Mouse (Mus musculus) myocyte (in vitro differentiated cells): Measurements from ENCODE around the gene Kcnd3. TPM values are rescaled to one million over a fixed set of nuclear protein-coding genes. Genes with fewer than 3 reads are reported as not detected.
"Not testable (repeated sequence)": the region's sequence is repeated elsewhere in the genome, so short reads cannot be mapped to it uniquely, and the experiment has no call there.

ENCODE experiments used
- H3K27me3 ChIP-seq: one replicate; pipeline ENCODE4 v1.6.1; 2011; ENCODE audit not compliant: control insufficient read depth, insufficient read depth, insufficient read length
- H3K36me3 ChIP-seq: one replicate; pipeline ENCODE4 v1.6.1; 2011; ENCODE audit not compliant: control insufficient read depth, insufficient read depth
- H3K4me2 ChIP-seq: one replicate; pipeline ENCODE4 v1.6.1; 2011; ENCODE audit warnings: low read depth, control low read depth
- H3K4me3 ChIP-seq: one replicate; pipeline ENCODE4 v1.5.1; 2011; ENCODE audit warnings: mild to moderate bottlenecking, control low read depth, moderate library complexity
- H3K79me2 ChIP-seq: one replicate; pipeline ENCODE4 v1.6.1; 2011; ENCODE audit not compliant: control insufficient read depth, insufficient read depth
- H3ac ChIP-seq: one replicate; pipeline ENCODE4 v1.6.1; 2011; ENCODE audit not compliant: control insufficient read depth, insufficient read length
- CEBPB ChIP-seq: IDR thresholded peaks from 2 replicates; pipeline ENCODE4 v1.6.1; 2011; ENCODE audit warnings: mild to moderate bottlenecking, moderate library complexity; ENCODE audit not compliant: poor library complexity, insufficient read depth, severe bottlenecking
- E2F4 ChIP-seq: IDR thresholded peaks from one replicate; pipeline ENCODE4 v1.6.1; 2011; ENCODE audit warnings: mild to moderate bottlenecking, control low read depth, moderate library complexity; ENCODE audit not compliant: insufficient read depth
- MAX ChIP-seq: IDR thresholded peaks from one replicate; pipeline ENCODE4 v1.6.1; 2011; ENCODE audit warnings: low read depth, mild to moderate bottlenecking, control low read depth
- MYOD1 ChIP-seq, 3 experiments: IDR thresholded peaks; one replicate each; pipeline ENCODE4 v1.6.1; 2011; ENCODE audit warnings: control low read depth in 2 of 3, low read depth in 2 of 3, mild to moderate bottlenecking in 2 of 3, moderate library complexity in 1 of 3; ENCODE audit not compliant: insufficient read length in 2 of 3, control insufficient read depth in 1 of 3
- MYOG ChIP-seq, 3 experiments: IDR thresholded peaks; one replicate each; pipeline ENCODE4 v1.6.1; 2011; ENCODE audit warnings: control low read depth in 2 of 3, low read depth in 2 of 3, mild to moderate bottlenecking in 2 of 3; ENCODE audit not compliant: insufficient read length in 2 of 3, control insufficient read depth in 1 of 3, insufficient read depth in 1 of 3
- POLR2A ChIP-seq: IDR thresholded peaks from one replicate; pipeline ENCODE4 v1.6.1; 2011; ENCODE audit warnings: low read depth, mild to moderate bottlenecking, control low read depth, moderate library complexity; ENCODE audit not compliant: insufficient read length
- POLR2AphosphoS2 ChIP-seq: IDR thresholded peaks from one replicate; pipeline ENCODE4 v1.6.1; 2011; ENCODE audit warnings: low read depth, control low read depth; ENCODE audit not compliant: insufficient read length
- REST ChIP-seq: IDR thresholded peaks from one replicate; pipeline ENCODE4 v1.6.1; 2011; ENCODE audit warnings: mild to moderate bottlenecking, control low read depth, moderate library complexity; ENCODE audit not compliant: insufficient read depth, insufficient read length
- SRF ChIP-seq: IDR thresholded peaks from one replicate; pipeline ENCODE4 v1.6.1; 2011; ENCODE audit warnings: low read depth; ENCODE audit not compliant: control insufficient read depth, insufficient read length
- TCF12 ChIP-seq: IDR thresholded peaks from one replicate; pipeline ENCODE4 v1.6.1; 2011; ENCODE audit warnings: mild to moderate bottlenecking, control low read depth; ENCODE audit not compliant: poor library complexity, insufficient read depth, severe bottlenecking
- TCF3 ChIP-seq: IDR thresholded peaks from one replicate; pipeline ENCODE4 v1.6.1; 2011; ENCODE audit warnings: low read depth, control low read depth; ENCODE audit not compliant: insufficient read length
- USF1 ChIP-seq: IDR thresholded peaks from one replicate; pipeline ENCODE4 v1.6.1; 2011; ENCODE audit warnings: low read depth, mild to moderate bottlenecking, control low read depth, moderate library complexity
- polyA plus RNA-seq: library from polyadenylated mRNA; unstranded; fragments of >200 nt; fragmentation: generic; extraction: Trizol; gene quantifications from one replicate; pipeline ENCODE4 v1.2.1, GENCODE M21; 2012; ENCODE audit warnings: missing spikeins

The Kcnd3 gene
- polyA plus RNA-seq, 1 experiment = not detected

DNA sequence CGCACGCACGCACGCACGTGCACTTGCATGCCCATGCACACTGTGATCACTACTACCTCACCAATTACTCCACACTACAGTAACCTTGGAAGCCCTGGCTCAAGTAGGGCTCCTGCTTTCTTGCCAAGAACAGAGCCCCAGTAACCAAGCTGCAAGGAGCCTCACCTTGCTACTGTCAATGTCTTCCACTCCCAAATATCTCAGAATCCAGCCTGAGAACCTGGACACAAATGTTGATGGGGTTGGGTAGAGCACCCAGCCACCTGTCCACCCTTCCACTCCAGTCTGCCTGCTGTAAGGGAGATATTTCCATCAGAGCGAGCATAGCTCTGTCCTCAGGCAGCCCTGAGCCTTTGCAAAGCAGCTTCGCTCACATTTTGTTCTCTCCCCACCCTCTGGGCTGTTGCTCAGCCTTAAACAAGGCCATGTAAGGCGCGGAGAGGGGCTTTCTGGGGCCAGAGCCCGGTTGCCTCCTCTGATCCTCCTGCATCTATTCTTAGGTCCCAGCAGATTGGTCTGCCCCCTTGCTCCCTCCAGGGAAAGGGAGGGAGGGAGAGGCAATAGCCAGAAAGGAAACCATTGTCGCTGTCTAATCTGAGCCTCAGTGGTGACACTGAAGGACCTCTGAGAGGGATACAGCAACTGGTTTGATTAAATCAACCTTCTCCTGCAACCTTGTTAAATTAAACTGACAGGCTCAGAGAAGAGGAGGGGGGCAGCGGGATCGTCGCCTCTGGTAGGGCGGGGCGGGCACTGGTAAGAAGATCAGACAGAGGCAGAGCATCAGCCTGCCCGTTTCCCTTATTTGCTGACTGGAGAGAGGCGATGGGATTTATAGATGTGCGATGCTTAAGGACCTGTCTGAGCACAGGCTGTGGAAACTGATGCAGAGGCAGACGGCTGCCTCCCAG is 243.6 kb downstream of the Kcnd3 start:
- no peak for TF ChIP-seq TCF12
- no peak for TF ChIP-seq REST
- no peak for TF ChIP-seq SRF
- Histone ChIP-seq H3K36me3 (no peaks in the 10 kb centered on the region), H3ac (no peak overlapping the region), H3K27me3 (peaks cover 21% of the 10 kb centered on the region), H3K79me2 (no peaks in the 10 kb centered on the region), H3K4me3 (no peak overlapping the region), H3K4me2 (peak overlapping the region; percentile 27)

DNA sequence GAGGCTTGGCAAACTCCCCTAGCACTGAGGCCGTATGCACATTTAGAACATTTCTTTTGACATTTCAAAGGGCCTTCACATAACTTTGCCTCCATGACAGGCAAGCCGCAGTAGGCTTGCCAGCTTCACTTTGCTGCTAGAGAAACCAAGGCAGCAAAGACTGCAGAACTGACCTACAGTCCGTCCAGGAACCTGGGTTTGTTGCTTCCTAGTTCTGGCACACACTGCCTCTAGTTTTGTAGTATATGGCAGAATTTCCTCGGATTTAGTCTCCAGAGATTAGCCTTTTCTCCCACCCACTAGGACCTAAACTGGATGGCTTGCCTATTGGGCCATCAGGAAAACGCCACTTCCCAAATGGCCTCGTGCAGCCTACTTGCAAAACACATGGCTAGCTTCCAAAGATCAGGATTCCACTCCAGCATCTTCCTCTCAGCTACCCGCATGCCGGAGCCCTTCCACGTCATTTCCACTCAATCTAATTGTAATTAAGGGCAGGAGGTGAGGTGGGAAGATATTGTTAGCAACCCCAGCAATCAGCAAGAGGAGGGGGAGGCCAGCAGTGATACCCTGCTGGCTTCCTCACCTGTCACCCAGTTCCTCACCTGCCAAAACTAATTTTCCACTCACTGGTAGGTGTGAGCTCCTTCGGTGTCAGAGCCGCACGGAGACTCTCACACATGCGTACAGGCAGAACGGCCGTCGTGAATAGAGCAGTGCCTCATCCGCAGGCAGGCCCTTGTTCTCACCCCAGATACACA is 244.4 kb downstream of the Kcnd3 start:
- H3K79me2 ChIP-seq = no peaks in the 10 kb centered on the region
- no peak overlapping the region for H3K4me3 ChIP-seq
- TF ChIP-seq USF1 (no peak), POLR2A (no peak), CEBPB (no peak), MYOD1 (IDR thresholded peaks at IDR 0.05; ENCODE audit: control insufficient read depth in 1 of 3, insufficient read length in 2 of 3, low read depth in 2 of 3) (no peak), TCF12 (no peak), MYOG (IDR thresholded peaks at IDR 0.05; ENCODE audit: control insufficient read depth in 1 of 3, insufficient read depth in 1 of 3, insufficient read length in 2 of 3, low read depth in 2 of 3) (no peak), REST (no peak), MAX (no peak), SRF (no peak), POLR2AphosphoS2 (no peak), E2F4 (no peak), TCF3 (no peak)
- H3K36me3 ChIP-seq = no peaks in the 10 kb centered on the region
- peaks cover 21% of the 10 kb centered on the region for H3K27me3 ChIP-seq
- peak overlapping the region; percentile 27 for H3K4me2 ChIP-seq
- no peak overlapping the region for H3ac ChIP-seq

DNA sequence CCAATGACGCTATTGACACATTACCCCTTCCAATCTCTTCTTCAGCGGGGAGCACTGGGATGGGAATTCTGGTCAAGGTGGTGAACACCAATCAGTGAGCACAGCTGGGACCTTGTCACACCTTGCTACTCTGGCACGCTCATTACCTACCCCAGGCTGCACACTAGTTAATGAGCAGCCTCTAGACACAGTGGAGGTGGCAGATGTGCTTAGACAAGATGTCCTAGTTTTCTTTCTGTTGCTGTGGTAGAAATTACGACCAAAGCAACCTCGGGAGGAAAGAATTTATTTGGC is 245.0 kb downstream of the Kcnd3 start:
- H3K27me3 ChIP-seq = peaks cover 21% of the 10 kb centered on the region
- TF ChIP-seq SRF (no peak), TCF3 (no peak), USF1 (no peak), TCF12 (no peak), REST (no peak), MYOD1 (IDR thresholded peaks at IDR 0.05; ENCODE audit: control insufficient read depth in 1 of 3, insufficient read length in 2 of 3, low read depth in 2 of 3) (no peak), POLR2AphosphoS2 (no peak), CEBPB (no peak), MAX (no peak), E2F4 (no peak), POLR2A (no peak), MYOG (IDR thresholded peaks at IDR 0.05; ENCODE audit: control insufficient read depth in 1 of 3, insufficient read depth in 1 of 3, insufficient read length in 2 of 3, low read depth in 2 of 3) (no peak)
- no peak overlapping the region for H3K4me3 ChIP-seq
- no peaks in the 10 kb centered on the region for H3K36me3 ChIP-seq
- H3K79me2 ChIP-seq = no peaks in the 10 kb centered on the region
- no peak overlapping the region for H3ac ChIP-seq
- H3K4me2 ChIP-seq = no peak overlapping the region

DNA sequence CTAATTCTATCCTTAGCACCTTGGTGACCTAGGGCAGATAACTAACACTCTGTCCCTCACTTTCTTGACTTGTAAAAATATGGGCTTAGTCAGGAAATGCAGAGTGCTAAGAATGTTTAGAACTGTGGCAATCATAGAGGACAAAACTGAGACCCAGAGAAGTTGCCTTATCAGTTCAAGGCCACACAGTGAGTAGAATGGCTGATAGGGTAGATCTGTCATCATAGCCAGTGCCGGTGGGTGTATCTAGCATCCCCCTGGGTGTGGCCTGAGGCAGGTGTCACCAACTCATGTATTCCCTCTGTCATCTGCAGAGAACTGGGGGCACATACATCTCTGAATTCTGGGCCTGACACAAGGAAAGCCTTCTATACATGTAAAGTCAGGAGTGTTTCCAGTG is 246.2 kb downstream of the Kcnd3 start:
- no peak for TF ChIP-seq MYOD1 (IDR thresholded peaks at IDR 0.05; ENCODE audit: control insufficient read depth in 1 of 3, insufficient read length in 2 of 3, low read depth in 2 of 3)
- no peak for TF ChIP-seq SRF
- TF ChIP-seq POLR2AphosphoS2 = no peak
- Histone ChIP-seq H3ac (no peak overlapping the region), H3K27me3 (peaks cover 18% of the 10 kb centered on the region), H3K4me2 (no peak overlapping the region), H3K36me3 (no peaks in the 10 kb centered on the region), H3K4me3 (no peak overlapping the region), H3K79me2 (no peaks in the 10 kb centered on the region)

DNA sequence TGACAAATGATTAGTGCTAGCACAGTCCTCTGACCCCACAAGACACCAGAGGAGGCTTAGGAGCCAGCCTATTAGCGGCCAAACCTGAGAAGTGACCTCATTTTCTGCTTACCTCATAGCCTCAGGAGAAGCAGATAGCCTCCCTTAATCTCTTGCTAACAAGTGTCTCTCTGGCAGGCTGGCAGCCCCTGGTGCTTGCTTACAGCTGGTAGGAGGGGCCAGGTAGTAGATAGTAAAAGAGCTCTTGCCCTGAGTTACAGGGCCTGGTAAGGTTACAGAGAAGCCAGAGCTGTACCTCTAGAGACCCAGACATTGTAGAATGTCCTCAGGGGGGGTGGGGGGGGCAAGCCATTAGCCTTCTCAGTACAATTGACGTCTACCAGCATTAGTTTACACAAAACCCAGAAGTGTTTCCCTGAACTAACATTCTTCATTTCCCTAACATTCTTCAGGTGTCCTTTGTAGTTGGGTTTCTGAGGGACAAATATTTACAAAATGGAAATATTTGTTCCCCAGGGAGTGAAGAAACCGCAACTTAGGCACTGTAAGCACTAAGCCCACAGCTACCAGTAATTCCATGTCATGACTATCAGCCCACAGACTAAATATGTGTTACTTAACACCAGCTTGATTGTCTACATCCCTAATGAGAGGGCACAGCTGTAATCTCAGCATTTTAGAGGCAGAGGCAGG is 247.3 kb downstream of the Kcnd3 start:
- Histone ChIP-seq H3K79me2 (no peaks in the 10 kb centered on the region), H3K4me3 (no peak overlapping the region), H3K36me3 (no peaks in the 10 kb centered on the region), H3ac (no peak overlapping the region), H3K4me2 (no peak overlapping the region), H3K27me3 (peaks cover 8% of the 10 kb centered on the region)
- TF ChIP-seq SRF = no peak

DNA sequence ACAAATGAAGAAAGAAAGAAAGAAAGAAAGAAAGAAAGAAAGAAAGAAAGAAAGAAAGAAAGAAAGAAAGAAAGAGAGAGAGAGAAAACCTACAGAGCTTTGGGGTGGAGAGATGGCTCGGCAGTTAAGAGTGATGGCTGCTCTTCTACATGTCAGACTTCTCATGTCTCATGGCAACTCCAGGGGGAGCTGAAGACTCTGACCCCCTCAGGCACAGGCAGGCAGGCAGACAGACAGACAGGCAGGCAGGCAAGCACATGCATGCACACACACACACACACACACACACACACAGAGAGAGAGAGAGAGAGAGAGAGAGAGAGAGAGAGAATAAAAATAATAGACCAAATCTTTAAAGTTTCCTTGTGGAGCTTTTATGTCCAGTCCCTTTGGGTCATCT is 248.7 kb downstream of the Kcnd3 start:
- not testable (repeated sequence) for H3K4me3 ChIP-seq

More for the DNA sequence above, 248.7 kb downstream of the Kcnd3 start:
- H3K27me3 ChIP-seq, H3ac ChIP-seq, H3K36me3 ChIP-seq, H3K79me2 ChIP-seq: not testable (repeated sequence)
- H3K4me2 ChIP-seq = peak overlapping the region; percentile 42
